Mouse (Mus musculus) frontal cortex, postnatal 36 days (tissue): ENCODE data around the gene Tlk2.

Experiments used
- DNase-seq, 2 experiments: peaks; one replicate each; pipeline ENCODE4 v3.0.0; 2022; ENCODE audit warnings: low spot score in 2 of 2

The Tlk2 gene

GRCm38 (mm10) chr11:105164516-105165510, 13.8 kb upstream of the Tlk2 start:
- no peak for DNase-seq

DNA sequence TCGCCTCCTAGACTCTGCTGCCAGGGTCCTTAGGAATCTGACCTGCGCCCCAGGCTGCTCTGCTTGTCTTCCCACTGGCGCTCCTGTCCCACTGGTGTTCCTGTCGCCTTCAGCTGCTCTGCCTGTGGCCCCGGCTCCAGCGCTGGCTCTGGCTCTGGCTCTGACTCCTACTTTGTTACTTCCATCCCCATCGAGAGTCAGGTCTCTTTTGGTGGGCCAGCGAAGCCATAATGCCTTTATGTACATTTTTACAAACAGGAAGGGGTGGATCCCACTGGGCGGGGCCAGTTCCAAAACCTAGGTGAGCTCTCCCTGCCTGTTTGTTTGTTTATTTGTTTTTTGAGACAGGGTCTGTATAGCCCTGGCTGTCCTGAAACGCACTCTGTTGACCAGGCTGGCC, 11.8 kb upstream of the Tlk2 start:
- DNase-seq, result no peak

GRCm38 (mm10) chr11:105179523-105179922, 916 bp downstream of the Tlk2 start:
- DNase-seq, result no peak

- DNase-seq, result peak; percentile 14 to 24
Observed at GRCm38 (mm10) chr11:105180471-105181091, 2.0 kb downstream of the Tlk2 start.

- DNase-seq, result peak; percentile 82 to 84
Observed at GRCm38 (mm10) chr11:105181126-105181637, 2.6 kb downstream of the Tlk2 start.

GRCm38 (mm10) chr11:105181689-105182460, 3.3 kb downstream of the Tlk2 start:
- DNase-seq, result peak; percentile 30 to 34

- DNase-seq, result peak in 1 of 2 experiments; percentile 11
Observed at GRCm38 (mm10) chr11:105182461-105182855, 3.9 kb downstream of the Tlk2 start.

DNA sequence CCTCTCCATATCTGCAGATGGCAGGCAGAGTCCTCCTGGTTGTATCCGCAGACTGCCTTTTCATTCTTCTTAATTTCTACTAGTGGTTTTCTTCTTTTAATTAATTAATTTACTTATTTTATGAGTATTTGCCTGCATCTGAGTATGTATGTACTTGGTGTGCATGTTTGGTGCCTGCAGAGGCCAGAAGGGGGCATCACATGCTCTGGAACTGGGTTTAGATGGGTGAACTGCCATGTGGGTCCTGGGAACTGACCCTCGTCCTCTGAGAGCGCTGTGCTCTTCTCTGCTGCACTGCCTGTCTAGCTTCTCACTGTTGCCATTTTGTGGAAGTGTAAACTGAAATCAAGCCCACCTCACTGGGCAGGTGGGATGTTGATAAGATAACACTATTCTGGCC, 6.1 kb downstream of the Tlk2 start:
- no peak for DNase-seq

DNA sequence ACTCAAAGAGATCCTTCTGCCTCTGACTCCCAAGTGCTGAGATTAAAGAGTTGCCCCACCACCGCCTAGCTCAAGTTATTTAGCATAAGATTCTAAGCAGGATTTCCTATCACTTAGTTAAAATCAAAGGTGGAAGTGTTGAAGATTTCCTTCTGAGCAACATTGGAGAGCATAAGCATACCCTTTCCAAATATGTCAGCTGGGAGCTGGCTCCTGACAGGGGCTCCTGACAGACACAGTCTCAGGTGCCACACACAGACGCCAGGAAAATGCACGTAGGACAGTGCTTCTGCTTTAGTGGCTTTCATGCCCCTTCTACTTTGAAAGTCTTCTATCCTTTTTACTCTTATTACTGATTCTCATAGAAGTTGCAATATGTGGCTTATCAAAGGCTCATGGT, 13.6 kb downstream of the Tlk2 start:
- no peak for DNase-seq

DNA sequence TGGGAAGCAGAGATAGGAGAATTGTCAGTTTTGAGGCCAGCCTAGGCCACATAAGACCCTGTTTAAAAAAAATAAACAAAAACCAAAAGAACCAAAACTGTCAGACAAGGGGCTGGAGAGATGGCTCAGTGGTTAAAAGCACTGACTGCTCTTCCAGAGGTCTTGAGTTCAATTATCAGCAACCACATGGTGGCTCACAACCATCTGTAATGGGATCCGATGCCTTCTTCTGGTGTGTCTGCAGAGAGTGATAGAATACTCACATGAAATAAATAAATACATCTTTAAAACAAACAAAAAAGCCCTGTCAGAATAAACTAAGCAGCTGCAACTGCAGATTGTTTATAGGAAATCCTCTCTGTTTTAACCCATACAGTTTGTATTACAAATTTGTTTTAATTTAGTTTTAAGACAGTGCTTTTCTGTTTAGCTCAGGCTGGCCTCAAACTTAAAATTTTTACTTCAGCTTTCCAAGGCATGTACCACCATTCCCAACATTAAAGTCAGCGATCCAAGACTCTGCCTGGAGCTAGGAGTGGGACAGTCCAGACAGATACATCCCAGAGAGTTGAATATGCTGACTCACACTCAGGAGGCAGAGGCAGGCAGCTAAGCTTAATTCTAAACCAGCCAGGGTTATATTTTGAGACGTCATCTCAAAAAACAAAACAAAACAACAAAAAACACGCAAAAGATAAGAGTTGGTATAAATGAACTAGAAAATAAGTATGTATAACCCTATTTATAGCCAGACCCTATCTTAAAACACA, 18.5 kb downstream of the Tlk2 start:
- DNase-seq, result no peak

GRCm38 (mm10) chr11:105202403-105202802, 23.8 kb downstream of the Tlk2 start:
- no peak for DNase-seq

GRCm38 (mm10) chr11:105210007-105210406, 31.4 kb downstream of the Tlk2 start:
- DNase-seq, result no peak

DNA sequence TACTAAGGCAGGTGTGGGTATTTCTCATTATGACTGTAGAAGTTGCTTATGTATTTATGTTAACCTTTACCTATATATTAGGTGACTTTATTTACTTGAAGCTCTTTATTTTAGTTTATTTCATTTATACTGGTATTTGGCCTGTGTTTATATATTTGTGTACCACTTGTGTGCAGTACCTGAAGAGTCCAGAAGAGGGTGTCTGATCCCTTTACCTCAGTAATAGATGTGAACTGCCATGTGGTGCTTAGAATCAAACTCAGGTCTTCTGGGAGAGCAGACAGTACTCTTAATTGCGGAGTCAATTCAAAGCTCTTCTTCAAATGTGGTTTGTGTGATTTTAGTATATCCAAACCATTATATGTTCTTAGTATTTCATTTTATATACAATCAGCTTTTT, 35.6 kb downstream of the Tlk2 start:
- no peak for DNase-seq

DNA sequence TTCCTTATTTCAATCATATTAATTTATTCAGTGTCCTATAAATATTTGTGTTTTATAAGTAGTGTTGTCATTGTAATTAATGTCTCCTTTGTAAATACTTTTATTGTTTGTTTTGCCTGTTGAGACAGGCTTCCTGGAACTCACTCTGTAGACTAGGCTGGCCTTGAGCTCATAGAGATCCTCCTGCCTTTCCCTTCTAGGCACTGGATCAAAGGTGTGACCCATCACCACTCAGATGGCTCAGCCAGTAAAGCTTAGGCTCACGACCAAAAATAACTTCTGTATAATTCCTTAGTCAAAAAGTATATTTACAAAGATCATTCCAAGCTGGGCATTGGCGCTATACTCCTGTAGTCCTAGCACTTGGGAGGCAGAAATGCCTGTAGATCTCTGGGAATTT, 39.2 kb downstream of the Tlk2 start:
- no peak for DNase-seq

GRCm38 (mm10) chr11:105234501-105234900, 55.9 kb downstream of the Tlk2 start:
- DNase-seq, result no peak

DNA sequence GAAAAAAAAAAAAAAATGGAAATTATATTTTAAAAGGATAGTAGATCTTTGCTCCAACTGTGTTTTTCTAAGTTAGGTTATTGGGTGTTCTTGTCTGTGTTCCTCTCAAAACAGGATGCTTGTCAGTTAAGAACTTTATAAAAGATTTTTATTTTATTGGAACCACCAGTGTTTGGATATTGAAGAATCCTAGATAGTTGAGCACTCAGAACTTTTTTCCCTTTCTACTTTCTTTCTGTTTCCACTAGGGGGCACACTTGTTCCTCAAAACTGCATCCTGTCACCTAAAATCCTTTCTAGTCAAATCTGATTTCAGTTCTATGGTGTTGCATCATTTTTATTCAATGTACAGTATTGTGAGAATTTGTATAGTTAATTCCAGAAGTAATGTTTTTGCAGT, 62.4 kb downstream of the Tlk2 start:
- no peak for DNase-seq

DNA sequence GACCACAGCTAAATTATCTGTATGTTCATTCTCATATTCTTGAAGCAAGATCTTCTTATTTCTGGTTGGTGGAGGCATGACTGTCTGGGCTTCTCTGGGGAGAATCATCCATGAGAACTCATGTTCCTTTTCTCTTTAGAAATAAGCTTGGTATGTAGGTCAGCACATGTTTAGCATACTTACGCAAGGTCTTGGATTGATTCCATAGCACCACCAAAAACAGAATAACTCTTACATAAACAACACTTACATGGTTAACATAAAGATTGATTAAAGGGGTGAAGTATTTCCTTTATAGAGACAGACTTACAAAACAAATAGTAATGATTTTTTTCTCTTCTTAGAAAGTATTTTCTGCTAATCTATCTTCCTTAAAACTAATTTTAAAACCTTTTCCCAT, 67.8 kb downstream of the Tlk2 start:
- peak in 1 of 2 experiments; percentile 35 for DNase-seq

GRCm38 (mm10) chr11:105246785-105247184, 68.2 kb downstream of the Tlk2 start:
- DNase-seq, result no peak

DNA sequence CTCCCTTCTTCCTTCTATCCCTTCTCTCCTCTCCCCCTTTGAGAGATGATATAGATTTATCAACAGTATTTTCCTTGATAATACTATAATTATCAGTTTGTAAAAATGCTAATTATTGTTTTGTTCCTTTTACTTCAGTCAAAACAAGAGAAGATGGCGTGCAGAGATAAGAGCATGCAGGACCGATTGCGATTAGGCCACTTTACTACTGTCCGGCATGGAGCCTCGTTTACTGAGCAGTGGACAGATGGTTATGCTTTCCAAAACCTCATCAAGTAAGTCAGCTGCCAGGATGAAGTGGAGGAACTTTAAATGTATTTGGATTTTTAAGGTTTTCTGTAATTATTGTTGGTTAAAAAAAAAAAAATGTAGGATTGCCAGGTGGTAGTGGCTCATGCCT, 68.7 kb downstream of the Tlk2 start:
- no peak for DNase-seq

- DNase-seq, result no peak
Observed at GRCm38 (mm10) chr11:105259733-105260132, 81.1 kb downstream of the Tlk2 start.

GRCm38 (mm10) chr11:105261116-105261515, 82.5 kb downstream of the Tlk2 start:
- no peak for DNase-seq
